Mouse (Mus musculus) liver, embryonic 14.5 days (tissue): Measurements from ENCODE around the gene Sufu. TPM values are rescaled to one million over a fixed set of nuclear protein-coding genes. Genes with fewer than 3 reads are reported as not detected.

Experiments used
- ATAC-seq: fragments of 200-750 bp; cut with Nextera tagmentation; 2 replicates; pipeline ENCODE4 v1.8.0; 2017; ENCODE audit warnings: moderate number of reproducible peaks, mild to moderate bottlenecking, moderate library complexity; ENCODE audit not compliant: insufficient read depth
- DNase-seq, 3 experiments: peaks; one replicate each; pipeline ENCODE4 v3.0.0-alpha.2; 2012 to 2013; ENCODE audit warnings: low read depth in 3 of 3, low spot score in 3 of 3
- H3K27ac ChIP-seq: fragments of 300-500 bp; sonication (generic); 2 replicates; pipeline ENCODE4 v1.5.1; 2014; ENCODE audit warnings: moderate library complexity, mild to moderate bottlenecking, control low read depth, inconsistent platforms
- H3K27me3 ChIP-seq: fragments of 300-500 bp; sonication (generic); 2 replicates; pipeline ENCODE4 v1.6.1; 2014; ENCODE audit warnings: mild to moderate bottlenecking, low read length, moderate library complexity; ENCODE audit not compliant: control insufficient read depth, insufficient read depth
- H3K36me3 ChIP-seq: fragments of 300-500 bp; sonication (generic); replicated peaks from 2 replicates; pipeline ENCODE4 v1.6.1; 2014; ENCODE audit warnings: low read depth; ENCODE audit not compliant: control insufficient read depth, insufficient read depth
- H3K4me1 ChIP-seq, 2 experiments: fragments of 200-500 bp in 1 of 2; fragments of 300-500 bp in 1 of 2; sonication (generic) in 1 of 2; replicated peaks; 2 replicates each; pipeline ENCODE4 v1.6.1; 2012 to 2014; ENCODE audit warnings: antibody characterized with exemption in 1 of 2, inconsistent platforms in 1 of 2, low read length in 1 of 2; ENCODE audit not compliant: control insufficient read depth in 2 of 2, insufficient read depth in 2 of 2
- H3K4me2 ChIP-seq: fragments of 300-500 bp; sonication (generic); 2 replicates; pipeline ENCODE4 v1.6.1; 2014; ENCODE audit warnings: low read depth, mild to moderate bottlenecking, control low read depth, moderate library complexity
- H3K4me3 ChIP-seq, 2 experiments: fragments of 200-500 bp in 1 of 2; fragments of 300-500 bp in 1 of 2; sonication (generic) in 1 of 2; 2 replicates each; pipeline ENCODE4 v1.5.1; 2012 to 2014; ENCODE audit warnings: low read depth in 2 of 2, low read length in 2 of 2, mild to moderate bottlenecking in 2 of 2, control low read depth in 1 of 2, inconsistent platforms in 1 of 2, moderate library complexity in 1 of 2; ENCODE audit not compliant: insufficient read depth in 1 of 2
- H3K9ac ChIP-seq: fragments of 300-500 bp; sonication (generic); replicated peaks from 2 replicates; pipeline ENCODE4 v1.6.1; 2014; ENCODE audit warnings: mild to moderate bottlenecking, control low read depth, moderate library complexity
- H3K9me3 ChIP-seq: fragments of 300-500 bp; sonication (generic); 2 replicates; pipeline ENCODE4 v1.6.1; 2016; ENCODE audit warnings: low read length, mixed read lengths; ENCODE audit not compliant: control insufficient read depth
- CTCF ChIP-seq: IDR thresholded peaks from 2 replicates; pipeline ENCODE4 v1.5.1; 2016; ENCODE audit warnings: antibody characterized with exemption, low read depth, control low read depth
- EP300 ChIP-seq: IDR thresholded peaks from 2 replicates; pipeline ENCODE4 v1.6.1; 2016; ENCODE audit warnings: antibody characterized with exemption, low read depth
- WGBS: fragments of 180-500 bp; shearing (Covaris S2); extraction: QIAGEN DNeasy Blood & Tissue Kit; methylation state at CpG from one replicate; pipeline ENCODE4 v1.1.7; 2014; ENCODE audit not compliant: insufficient replicate concordance; 5-methylcytosine and 5-hydroxymethylcytosine counted together
- polyA plus RNA-seq, 2 experiments: library from polyadenylated mRNA; depleted of rRNA in 1 of 2; stranded (reverse) in 1 of 2; unstranded in 1 of 2; fragments of >200 nt; fragmentation: Nextera tagmentation in 1 of 2; extraction: Ambion mirVana in 1 of 2; gene quantifications; 2 replicates each; pipeline versions ENCODE4 v1.2.1 to v1.2.3; 2012 to 2014

The Sufu gene
- polyA plus RNA-seq, 2 experiments = 3.6 to 4.2 TPM

DNA sequence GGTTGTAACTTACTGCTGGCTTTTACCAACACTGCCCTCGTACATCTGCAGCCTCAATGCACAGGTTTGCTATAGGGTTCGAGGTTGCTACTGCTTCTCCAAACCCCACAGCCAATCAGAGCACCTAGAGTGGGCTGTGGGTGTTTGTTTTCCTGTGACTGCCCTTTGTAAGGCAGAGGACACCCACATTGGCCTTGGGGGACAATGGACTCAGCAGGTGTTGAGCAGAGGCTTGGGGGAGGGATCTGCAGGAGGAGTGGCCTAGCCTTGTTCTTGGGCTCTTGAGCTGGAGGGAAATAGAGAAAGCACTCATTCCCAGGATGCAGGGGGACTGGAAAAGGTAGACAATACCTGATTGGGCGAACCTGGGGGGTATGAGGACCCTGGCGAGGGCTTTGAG, 38.3 kb upstream of the Sufu start:
- 26% methylated on average over 4 of the region's 4 CpGs for WGBS
- H3K4me3 ChIP-seq = peak overlapping the region in 1 of 2 experiments; percentile 5; a peak in 2 of 4 replicates
- H3K9ac ChIP-seq = no peak overlapping the region
- H3K36me3 ChIP-seq = no peaks in the 10 kb centered on the region
- no peak for TF ChIP-seq CTCF
- no peak for TF ChIP-seq EP300
- ATAC-seq (0 out of 2 replicates have a peak, but pooled peaks have one; percentile 17), DNase-seq (no peak)
- H3K4me2 ChIP-seq = peak overlapping the region; percentile 100
- no peak overlapping the region for H3K27ac ChIP-seq
- no peaks in the 10 kb centered on the region for H3K27me3 ChIP-seq
- H3K9me3 ChIP-seq = no peaks in the 10 kb centered on the region
- H3K4me1 ChIP-seq = peaks cover 12 to 19% of the 10 kb centered on the region in 2 experiments

DNA sequence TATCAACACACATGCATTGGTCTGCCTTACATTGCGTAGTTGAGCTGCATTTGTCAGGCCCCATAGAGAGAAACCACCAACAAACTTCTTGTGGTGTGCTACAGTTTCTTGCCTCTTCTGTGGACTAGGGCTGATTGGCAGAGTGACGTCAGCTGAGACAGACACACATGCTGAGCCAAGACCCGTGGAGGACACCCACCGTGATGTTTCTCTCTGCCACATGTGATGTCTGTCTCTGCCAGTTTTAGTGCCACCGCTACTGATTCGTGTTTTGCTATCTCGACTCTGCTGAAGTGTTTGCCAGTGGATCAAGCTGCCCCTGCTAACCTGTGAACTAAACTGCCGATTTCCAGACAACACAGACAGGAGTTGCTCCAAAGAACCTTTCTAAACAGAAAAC, 34.6 kb upstream of the Sufu start:
- no peak overlapping the region for H3K4me2 ChIP-seq
- ATAC-seq (no peak), DNase-seq (no peak)
- no peak overlapping the region for H3K27ac ChIP-seq
- H3K4me1 ChIP-seq = peaks cover 12 to 17% of the 10 kb centered on the region in 2 experiments
- H3K27me3 ChIP-seq = no peaks in the 10 kb centered on the region
- H3K9ac ChIP-seq = no peak overlapping the region
- WGBS = 77% methylated on average over 8 of the region's 8 CpGs
- no peaks in the 10 kb centered on the region for H3K9me3 ChIP-seq
- TF ChIP-seq CTCF (no peak), EP300 (no peak)
- no peaks in the 10 kb centered on the region for H3K36me3 ChIP-seq
- H3K4me3 ChIP-seq = no peak overlapping the region

DNA sequence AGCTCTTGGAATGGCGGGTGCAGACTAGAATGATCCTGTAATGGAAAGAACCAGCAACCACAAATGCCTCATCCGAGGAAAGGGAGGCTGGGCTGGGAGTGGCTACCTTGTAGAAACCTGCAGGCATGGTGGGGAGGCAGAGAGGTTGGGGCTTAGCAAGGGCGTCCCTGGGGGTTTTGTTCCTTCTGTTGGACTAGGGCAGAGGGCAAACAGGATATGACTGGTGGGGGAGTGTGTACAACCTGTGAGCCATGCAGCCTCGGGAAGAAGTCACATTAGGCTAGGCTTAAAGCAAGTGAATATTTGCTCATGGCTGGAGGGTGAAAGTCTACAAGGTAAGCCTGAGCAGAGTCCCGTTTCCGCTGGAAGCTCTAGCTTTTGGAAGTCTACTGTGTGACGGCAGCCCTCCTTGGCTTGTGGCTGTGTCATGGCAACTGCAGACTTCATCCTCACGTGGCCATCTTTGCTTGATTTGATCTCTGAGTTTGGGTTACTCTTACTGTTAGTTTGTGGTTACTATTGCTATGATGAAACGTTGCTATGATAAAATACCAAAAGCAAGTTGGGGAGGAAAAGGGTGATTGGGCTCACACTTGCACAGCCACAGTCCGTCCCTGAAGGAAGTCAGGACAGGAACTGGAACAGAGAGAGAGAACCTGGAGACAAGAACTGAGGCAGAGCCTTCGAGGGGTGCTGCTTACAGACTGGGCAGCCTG, 33.2 kb upstream of the Sufu start:
- peaks cover under 1 to 5% of the 10 kb centered on the region in 2 experiments; a peak in 3 of 4 replicates for H3K4me1 ChIP-seq
- no peak overlapping the region for H3K27ac ChIP-seq
- H3K4me3 ChIP-seq = no peak overlapping the region
- H3K36me3 ChIP-seq = no peaks in the 10 kb centered on the region
- no peaks in the 10 kb centered on the region for H3K9me3 ChIP-seq
- WGBS = 59% methylated on average over 11 of the region's 11 CpGs
- H3K27me3 ChIP-seq = no peaks in the 10 kb centered on the region
- ATAC-seq = no peak; the same call in 1 of the 2 replicates
- DNase-seq = no peak
- TF ChIP-seq CTCF (no peak), EP300 (no peak)
- H3K9ac ChIP-seq = no peak overlapping the region
- H3K4me2 ChIP-seq = no peak overlapping the region

- no peak overlapping the region for H3K9ac ChIP-seq
- no peak for TF ChIP-seq EP300
- no peak for TF ChIP-seq CTCF
Measured at GRCm38 (mm10) chr19:46367798-46368590, 28.7 kb upstream of the Sufu start.

GRCm38 (mm10) chr19:46369204-46369603, 27.5 kb upstream of the Sufu start:
- Histone ChIP-seq H3K27ac (no peak overlapping the region), H3K9me3 (no peaks in the 10 kb centered on the region), H3K27me3 (no peaks in the 10 kb centered on the region), H3K36me3 (no peaks in the 10 kb centered on the region), H3K4me1 (no peaks in the 10 kb centered on the region), H3K9ac (no peak overlapping the region), H3K4me2 (no peak overlapping the region), H3K4me3 (no peak overlapping the region)
- peak; percentile 26; the same call in 1 of the 2 replicates for ATAC-seq
- 26% methylated on average over 4 of the region's 4 CpGs for WGBS
- TF ChIP-seq EP300 (no peak), CTCF (peak; percentile 75)
- peak in 1 of 3 experiments; percentile 25 for DNase-seq

More at GRCm38 (mm10) chr19:46367798-46368590, 28.7 kb upstream of the Sufu start:
- DNase-seq = no peak
- H3K27ac ChIP-seq = no peak overlapping the region
- no peak overlapping the region for H3K4me2 ChIP-seq
- H3K36me3 ChIP-seq = no peaks in the 10 kb centered on the region
- peaks cover 0 to 3% of the 10 kb centered on the region in 2 experiments; a peak in 1 of 4 replicates for H3K4me1 ChIP-seq
- 75% methylated on average over 22 of the region's 23 CpGs for WGBS
- H3K27me3 ChIP-seq = no peaks in the 10 kb centered on the region
- no peak for ATAC-seq
- H3K4me3 ChIP-seq = no peak overlapping the region
- no peaks in the 10 kb centered on the region for H3K9me3 ChIP-seq
